18 mouse cellular contexts compared by ENCODE assay signal in the genomic region with DNA sequence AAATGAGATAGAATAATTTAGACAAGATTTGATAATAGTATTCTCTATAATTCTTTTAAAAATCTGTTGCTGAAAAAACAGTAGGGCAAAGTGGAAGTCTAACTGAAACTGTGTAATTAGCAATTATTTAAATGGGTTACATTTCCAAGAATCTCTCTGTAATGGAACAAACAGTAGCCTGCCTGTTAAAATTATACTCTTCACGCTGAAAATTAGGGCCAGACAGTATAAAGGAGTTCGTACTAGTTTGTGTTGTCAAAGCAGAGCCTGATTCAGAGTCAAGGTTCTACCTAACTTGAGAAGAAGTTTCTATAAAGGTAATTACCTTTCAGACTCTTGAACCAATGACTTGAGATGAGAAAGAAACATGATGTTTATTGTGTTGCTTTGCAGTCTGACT.
A peak's percentile ranks its signal among the peaks of the same experiment; 100 is the strongest.
DNase-seq lines count a peak whose midpoint lies in the region; ATAC-seq and TF ChIP-seq lines count a peak whose summit lies in the region.
"Had no signal": no experiment of that assay in that cellular context is flagged by ENCODE, and none has a peak within 500 bp of the region (broad histone marks: within the 10 kb centered on the region; RNA-seq: fewer than 3 reads in every experiment).

No protein-coding gene starts in this region.

- H3K9ac ChIP-seq in forebrain, embryonic 14.5 days (ENCODE audit: low read length) = no peak overlapping the region
- H3K9ac ChIP-seq in forebrain, embryonic 12.5 days = no peak overlapping the region
- H3K9ac ChIP-seq in forebrain, embryonic 16.5 days (replicated peaks; ENCODE audit: low read depth, low read length) = no peak overlapping the region
- no peak overlapping the region for H3K9ac ChIP-seq in forebrain, postnatal 0 days
- H3K9ac ChIP-seq: embryonic facial prominence, embryonic 13.5 days; embryonic facial prominence, embryonic 15.5 days had no signal

- peak; percentile 34 for ATAC-seq in forebrain, embryonic 14.5 days
- ATAC-seq in forebrain, embryonic 12.5 days (ENCODE audit: low FRiP score) = no peak
- peak; percentile 75 for ATAC-seq in forebrain, embryonic 16.5 days
- ATAC-seq in forebrain, postnatal 0 days = peak; percentile 12; the same call in 1 of the 2 replicates

- no peaks in the 10 kb centered on the region for H3K36me3 ChIP-seq in forebrain, embryonic 14.5 days (ENCODE audit: control insufficient read depth, insufficient read depth, low read length)
- no peaks in the 10 kb centered on the region for H3K36me3 ChIP-seq in forebrain, embryonic 12.5 days (replicated peaks)
- no peaks in the 10 kb centered on the region for H3K36me3 ChIP-seq in forebrain, embryonic 16.5 days (ENCODE audit: control insufficient read depth, insufficient read depth)
- H3K36me3 ChIP-seq in forebrain, postnatal 0 days (ENCODE audit: insufficient read depth) = no peaks in the 10 kb centered on the region
- H3K36me3 ChIP-seq: embryonic facial prominence, embryonic 13.5 days; embryonic facial prominence, embryonic 15.5 days had no signal

- no peaks in the 10 kb centered on the region for H3K4me1 ChIP-seq in forebrain, embryonic 14.5 days (ENCODE audit: control insufficient read depth, insufficient read depth, low read length)
- H3K4me1 ChIP-seq in forebrain, embryonic 12.5 days = no peaks in the 10 kb centered on the region
- H3K4me1 ChIP-seq in forebrain, embryonic 16.5 days (replicated peaks; ENCODE audit: control insufficient read depth, insufficient read depth, low read length) = no peaks in the 10 kb centered on the region; the same call in 1 of the 2 replicates
- H3K4me1 ChIP-seq in forebrain, postnatal 0 days (ENCODE audit: insufficient read depth) = no peaks in the 10 kb centered on the region
- H3K4me1 ChIP-seq: embryonic facial prominence, embryonic 13.5 days; embryonic facial prominence, embryonic 15.5 days had no signal

- TF ChIP-seq CTCF in forebrain, postnatal 0 days (IDR thresholded peaks at IDR 0.05; ENCODE audit: low read depth) = no peak

- DNase-seq in forebrain, embryonic 14.5 days (ENCODE audit: low spot score) = peak; percentile 39
- no peak for DNase-seq in forebrain, postnatal 0 days
- DNase-seq in right cerebral cortex, postnatal 36 days (ENCODE audit: low spot score in 2 of 2) = no peak
- DNase-seq: adrenal gland, adult 2 months; adrenal gland, postnatal 10 days; adrenal gland, postnatal 25 days; cerebellum, adult 11 months; cerebellum, adult 18-20 months; cerebellum, adult 8-10 months; cerebellum, adult 9-11 months; cerebellum, postnatal 14 days; cerebellum, postnatal 36 days; embryo, embryonic 11 days had no signal

- H3K9me3 ChIP-seq in forebrain, embryonic 14.5 days (replicated peaks; ENCODE audit: control insufficient read depth, low read length) = no peaks in the 10 kb centered on the region
- no peaks in the 10 kb centered on the region for H3K9me3 ChIP-seq in forebrain, embryonic 12.5 days
- H3K9me3 ChIP-seq in forebrain, embryonic 16.5 days (ENCODE audit: control insufficient read depth, low read length) = no peaks in the 10 kb centered on the region
- H3K9me3 ChIP-seq in forebrain, postnatal 0 days (ENCODE audit: low read length) = no peaks in the 10 kb centered on the region
- H3K9me3 ChIP-seq: embryonic facial prominence, embryonic 13.5 days; embryonic facial prominence, embryonic 15.5 days had no signal

- H3K4me2 ChIP-seq in forebrain, embryonic 14.5 days (ENCODE audit: low read length) = no peak overlapping the region
- no peak overlapping the region for H3K4me2 ChIP-seq in forebrain, embryonic 12.5 days
- H3K4me2 ChIP-seq in forebrain, embryonic 16.5 days (ENCODE audit: low read length) = no peak overlapping the region
- H3K4me2 ChIP-seq in forebrain, postnatal 0 days (ENCODE audit: low read depth) = no peak overlapping the region
- H3K4me2 ChIP-seq: embryonic facial prominence, embryonic 13.5 days; embryonic facial prominence, embryonic 15.5 days had no signal

- 64% methylated on average over 2 of the region's 2 CpGs for whole genome bisulfite sequencing in forebrain, embryonic 14.5 days
- 61% methylated on average over 2 of the region's 2 CpGs for WGBS in forebrain, embryonic 12.5 days
- WGBS in forebrain, embryonic 16.5 days = 40% methylated on average over 2 of the region's 2 CpGs
- 53% methylated on average over 2 of the region's 2 CpGs for WGBS in forebrain, postnatal 0 days

- H3K27me3 ChIP-seq in forebrain, embryonic 14.5 days (replicated peaks; ENCODE audit: control insufficient read depth, insufficient read depth, low read length) = no peaks in the 10 kb centered on the region
- H3K27me3 ChIP-seq in forebrain, embryonic 12.5 days = no peaks in the 10 kb centered on the region
- H3K27me3 ChIP-seq in forebrain, embryonic 16.5 days (replicated peaks; ENCODE audit: control insufficient read depth, insufficient read depth, low read length) = no peaks in the 10 kb centered on the region
- H3K27me3 ChIP-seq in forebrain, postnatal 0 days (ENCODE audit: insufficient read depth, low read length) = no peaks in the 10 kb centered on the region
- H3K27me3 ChIP-seq: embryonic facial prominence, embryonic 13.5 days; embryonic facial prominence, embryonic 15.5 days had no signal

- H3K27ac ChIP-seq in forebrain, embryonic 14.5 days (ENCODE audit: low read depth, low read length) = no peak overlapping the region
- H3K27ac ChIP-seq in forebrain, embryonic 12.5 days = no peak overlapping the region
- no peak overlapping the region for H3K27ac ChIP-seq in forebrain, embryonic 16.5 days (ENCODE audit: low read length)
- no peak overlapping the region for H3K27ac ChIP-seq in forebrain, postnatal 0 days (ENCODE audit: low read depth, low read length)
- H3K27ac ChIP-seq: embryonic facial prominence, embryonic 13.5 days; embryonic facial prominence, embryonic 15.5 days had no signal

- no peak overlapping the region for H3K4me3 ChIP-seq in forebrain, embryonic 14.5 days (ENCODE audit: low read depth, low read length)
- no peak overlapping the region for H3K4me3 ChIP-seq in forebrain, embryonic 12.5 days (replicated peaks)
- H3K4me3 ChIP-seq in forebrain, embryonic 16.5 days (replicated peaks; ENCODE audit: low read length) = no peak overlapping the region
- no peak overlapping the region for H3K4me3 ChIP-seq in forebrain, postnatal 0 days (ENCODE audit: low read depth, low read length)
- H3K4me3 ChIP-seq: embryonic facial prominence, embryonic 13.5 days; embryonic facial prominence, embryonic 15.5 days; erythroblast, embryonic 14.5 days had no signal
